Mouse (Mus musculus): ENCODE measurements around the gene BC024978. TPM values are rescaled to one million over a fixed set of nuclear protein-coding genes. Genes with fewer than 3 reads are reported as not detected.

Gene BC024978
- polyA plus RNA-seq (2012; ENCODE audit: insufficient read depth, insufficient read length, missing spikeins), result 5.6 and 8.2 TPM in 2 replicates

DNA sequence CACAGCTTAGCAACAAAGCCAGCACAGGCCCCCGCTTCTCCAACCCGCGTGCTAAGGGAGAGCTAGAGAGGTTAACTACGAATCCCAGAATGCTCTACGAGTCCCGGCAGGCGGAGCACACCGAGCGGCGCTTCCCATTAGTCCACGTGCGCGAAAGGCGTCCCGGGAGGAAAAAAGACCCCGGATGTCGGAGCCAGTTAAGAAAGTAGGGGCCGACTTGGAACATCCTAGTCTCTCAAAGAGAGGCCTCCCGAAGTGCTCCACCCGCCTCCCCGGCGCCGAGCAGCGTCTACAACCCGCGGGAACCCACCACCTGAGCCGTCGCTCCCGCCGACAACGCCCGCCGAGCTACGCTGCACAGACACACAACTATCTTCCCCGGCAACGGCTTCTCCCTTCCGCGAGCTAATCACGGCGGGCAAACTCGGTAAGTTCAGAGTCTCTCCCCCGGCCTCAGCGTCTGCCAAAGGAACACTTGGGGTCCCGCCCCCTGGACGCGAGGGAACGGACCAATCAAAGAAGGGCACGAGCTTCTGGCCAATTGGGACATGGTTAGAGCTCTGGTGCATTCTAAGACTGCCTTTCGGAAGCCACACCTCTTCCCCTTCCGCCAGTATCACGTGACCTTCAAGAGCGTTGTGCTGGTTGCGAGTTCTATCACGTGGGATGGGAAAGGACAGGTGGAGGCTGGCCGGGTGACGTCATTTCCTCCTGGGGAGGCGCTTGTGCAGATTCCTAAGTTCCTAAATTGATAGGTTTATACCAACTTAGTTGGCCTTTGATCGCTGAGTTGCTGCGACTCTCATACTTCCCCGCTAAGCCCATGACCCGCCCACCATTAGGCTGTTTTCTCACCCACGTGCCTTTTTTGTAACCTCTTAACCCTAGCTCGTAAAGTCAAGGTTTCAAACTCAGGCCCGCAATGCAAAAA, at the start of gene BC024978, which contains the start of gene Snrpa:
BC024978 (plus strand) TSS at position 101 of the 931 bp plus-strand sequence.
Snrpa (minus strand) TSS at position 591 of the 931 bp plus-strand sequence.
- Histone ChIP-seq H3K27ac (replicated peaks; ENCODE audit: low read depth, low read length) (peak within 1 kb of the TSS; percentile 94), H3K4me3 (ENCODE audit: insufficient read depth, low read depth, low read length) (peak within 1 kb of the TSS; percentile 85), H3K4me1 (ENCODE audit: control insufficient read depth, insufficient read depth, insufficient read length, low read length) (peaks cover 3% of the 10 kb centered on the region; the same call in 1 of the 2 replicates)

DNA sequence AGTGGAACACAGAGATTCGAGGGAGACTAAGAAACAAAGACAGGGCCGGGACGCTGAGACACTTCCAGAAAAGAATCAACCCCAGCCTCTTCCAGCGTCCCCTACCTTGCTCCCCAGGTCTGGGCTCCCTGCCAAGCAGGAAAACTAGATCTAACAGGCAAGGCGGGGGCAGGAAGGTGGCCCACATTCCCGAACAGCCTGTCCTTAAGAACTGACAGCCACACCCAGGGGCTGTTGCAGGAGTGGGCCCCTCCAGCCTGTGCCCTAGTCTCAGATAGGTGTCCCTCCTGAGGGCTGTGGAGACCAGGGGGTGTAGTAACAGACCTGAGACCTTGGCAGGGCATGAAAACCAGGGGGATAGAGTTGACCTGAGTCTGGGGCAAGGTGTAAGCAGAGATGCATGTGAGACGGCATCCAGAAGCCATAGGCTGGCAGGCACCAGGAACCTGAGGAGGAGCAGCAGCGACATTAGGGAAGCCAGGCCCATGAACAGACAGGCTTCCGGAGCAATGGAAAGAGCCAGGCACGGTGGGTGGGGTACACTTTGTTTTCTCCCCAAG, 42.3 kb upstream of the BC024978 start, which contains the start of gene Cyp2t4:
Cyp2t4 (plus strand) TSS at position 510 of the 560 bp plus-strand sequence.
- Histone ChIP-seq H3K27ac (replicated peaks; ENCODE audit: low read depth, low read length) (peak within 1 kb of the TSS; percentile 63), H3K4me3 (ENCODE audit: insufficient read depth, low read depth, low read length) (no peak within 1 kb of the TSS), H3K4me1 (ENCODE audit: control insufficient read depth, insufficient read depth, insufficient read length, low read length) (no peaks in the 10 kb centered on the region)

DNA sequence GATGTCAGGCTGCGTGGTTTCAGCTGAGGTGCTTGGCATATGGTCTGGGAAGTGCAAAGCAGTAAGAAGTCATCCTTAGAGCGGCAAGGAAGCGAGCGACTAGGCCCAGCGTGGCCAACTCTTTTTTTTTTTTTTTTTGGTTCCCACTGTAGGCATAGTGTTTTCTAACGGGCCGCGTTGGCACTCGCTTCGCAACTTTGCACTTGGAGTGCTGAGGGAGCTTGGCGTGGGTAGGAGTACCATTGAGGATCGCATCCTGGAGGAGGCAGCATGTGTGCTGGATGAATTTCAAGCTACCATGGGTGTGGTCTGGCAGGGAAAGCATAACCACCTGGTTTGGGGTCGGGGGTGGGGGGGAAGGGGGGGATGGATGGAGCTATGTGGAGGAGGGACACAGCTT, 39.6 kb upstream of the BC024978 start:
- Histone ChIP-seq H3K4me3 (ENCODE audit: insufficient read depth, low read depth, low read length) (no peak overlapping the region), H3K4me1 (ENCODE audit: control insufficient read depth, insufficient read depth, insufficient read length, low read length) (peaks cover 11% of the 10 kb centered on the region)

DNA sequence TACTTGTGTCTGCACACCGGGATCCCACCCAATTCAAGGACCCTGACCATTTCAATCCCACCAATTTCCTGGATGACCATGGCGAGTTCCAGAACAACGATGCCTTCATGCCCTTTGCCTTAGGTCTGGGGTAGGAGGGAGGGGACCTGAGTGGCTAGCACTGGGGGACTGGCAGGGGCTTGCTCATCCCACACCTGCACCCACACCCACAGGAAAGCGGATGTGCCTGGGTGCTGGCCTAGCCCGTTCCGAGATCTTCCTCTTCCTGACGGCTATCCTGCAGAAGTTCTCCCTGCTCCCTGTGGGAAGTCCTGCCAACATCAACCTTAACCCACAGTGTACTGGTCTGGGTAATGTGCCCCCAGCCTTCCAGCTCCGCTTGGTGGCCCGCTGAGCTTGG, 37.4 kb upstream of the BC024978 start:
- Histone ChIP-seq H3K27ac (replicated peaks; ENCODE audit: low read depth, low read length) (no peak overlapping the region), H3K4me1 (ENCODE audit: control insufficient read depth, insufficient read depth, insufficient read length, low read length) (peaks cover 21% of the 10 kb centered on the region), H3K4me3 (ENCODE audit: insufficient read depth, low read depth, low read length) (no peak overlapping the region)

More for the DNA sequence above, 39.6 kb upstream of the BC024978 start:
- no peak overlapping the region for H3K27ac ChIP-seq (replicated peaks; ENCODE audit: low read depth, low read length)

DNA sequence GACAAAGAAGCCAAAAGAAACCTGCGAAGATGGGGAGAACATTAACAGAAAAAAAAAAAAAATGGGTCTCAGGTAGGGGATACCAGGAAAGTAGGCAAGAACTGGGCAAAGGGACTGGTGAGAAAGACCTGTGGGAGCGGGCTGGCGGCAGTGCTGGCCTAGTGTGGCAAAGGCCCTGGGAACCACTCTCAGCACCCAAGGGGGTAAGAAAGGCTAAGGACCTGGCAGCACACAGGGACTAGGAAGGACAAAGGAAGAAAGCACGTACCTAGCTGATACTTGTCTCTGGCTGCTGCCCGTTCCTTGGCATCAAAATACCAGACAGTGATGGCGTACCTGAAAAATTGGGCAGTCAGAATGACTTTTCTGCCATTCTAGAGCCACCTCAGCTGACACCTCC, 36.3 kb upstream of the BC024978 start:
- Histone ChIP-seq H3K4me3 (ENCODE audit: insufficient read depth, low read depth, low read length) (no peak overlapping the region), H3K27ac (replicated peaks; ENCODE audit: low read depth, low read length) (no peak overlapping the region), H3K4me1 (ENCODE audit: control insufficient read depth, insufficient read depth, insufficient read length, low read length) (peaks cover 27% of the 10 kb centered on the region)

DNA sequence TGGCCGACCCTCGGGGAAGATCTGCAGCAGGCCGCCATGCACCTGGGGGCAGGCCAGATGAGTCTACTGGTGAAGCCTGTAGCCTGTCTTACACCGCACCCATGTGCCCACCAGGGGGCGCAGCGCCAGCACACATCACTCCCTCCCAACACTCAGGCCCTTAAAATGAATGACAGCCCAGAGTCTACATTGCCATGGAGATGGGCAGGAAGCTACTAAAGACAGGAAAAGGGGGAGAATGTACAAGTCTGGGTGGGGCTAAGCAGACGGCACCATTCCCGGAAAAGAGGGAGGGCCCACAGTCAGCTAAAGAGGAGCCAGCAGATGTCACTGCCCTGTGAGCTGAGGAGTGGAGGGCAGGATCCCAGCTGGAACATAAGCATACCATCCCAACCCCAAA, 35.7 kb upstream of the BC024978 start:
- H3K27ac ChIP-seq (replicated peaks; ENCODE audit: low read depth, low read length), result peak overlapping the region; percentile 51
- peaks cover 32% of the 10 kb centered on the region for H3K4me1 ChIP-seq (ENCODE audit: control insufficient read depth, insufficient read depth, insufficient read length, low read length)
- H3K4me3 ChIP-seq (ENCODE audit: insufficient read depth, low read depth, low read length), result no peak overlapping the region; the same call in 1 of the 2 replicates

DNA sequence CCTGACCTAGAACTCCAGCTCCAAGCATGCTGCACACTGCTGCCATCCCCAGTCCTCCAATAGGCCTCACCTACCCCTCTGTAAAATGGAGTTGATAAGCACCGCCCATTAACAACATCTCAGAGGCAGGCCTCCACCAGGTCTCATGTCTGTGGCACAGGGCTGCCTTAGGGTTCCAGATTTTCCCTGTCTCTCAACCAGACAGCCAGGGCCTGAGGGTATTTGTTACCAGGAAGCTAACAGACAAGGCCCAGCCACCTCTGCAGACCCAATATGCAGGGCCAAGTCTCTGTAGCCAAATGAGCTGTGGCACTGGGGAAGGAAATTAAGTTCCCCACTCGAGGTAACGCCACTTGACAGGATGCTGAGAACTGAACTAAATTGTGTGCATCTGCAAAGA, 34.7 kb upstream of the BC024978 start:
- Histone ChIP-seq H3K4me1 (ENCODE audit: control insufficient read depth, insufficient read depth, insufficient read length, low read length) (peaks cover 39% of the 10 kb centered on the region), H3K27ac (replicated peaks; ENCODE audit: low read depth, low read length) (0 out of 2 replicates have a peak overlapping the region, but pooled peaks have one; percentile 3), H3K4me3 (ENCODE audit: insufficient read depth, low read depth, low read length) (no peak overlapping the region)

DNA sequence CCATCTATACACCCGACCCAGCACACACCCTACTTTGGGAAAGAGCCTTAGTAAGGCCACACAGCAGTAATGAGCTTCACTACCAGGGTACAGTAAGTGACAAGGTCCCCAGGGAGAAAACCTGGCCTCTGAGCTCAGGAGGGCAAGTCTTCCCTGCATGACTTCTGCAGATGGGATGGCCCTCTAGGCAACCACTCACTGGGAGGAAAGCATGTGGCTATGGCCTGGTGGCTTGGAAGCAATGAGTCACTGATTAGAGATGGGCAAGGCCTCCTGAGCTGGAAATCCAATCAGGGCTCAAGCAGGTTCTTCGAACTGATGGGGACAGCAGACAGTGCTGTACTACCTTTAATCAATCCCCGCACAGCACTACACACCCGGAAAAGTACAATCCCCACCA, 33.8 kb upstream of the BC024978 start:
- Histone ChIP-seq H3K27ac (replicated peaks; ENCODE audit: low read depth, low read length) (no peak overlapping the region), H3K4me1 (ENCODE audit: control insufficient read depth, insufficient read depth, insufficient read length, low read length) (peaks cover 39% of the 10 kb centered on the region), H3K4me3 (ENCODE audit: insufficient read depth, low read depth, low read length) (no peak overlapping the region)

DNA sequence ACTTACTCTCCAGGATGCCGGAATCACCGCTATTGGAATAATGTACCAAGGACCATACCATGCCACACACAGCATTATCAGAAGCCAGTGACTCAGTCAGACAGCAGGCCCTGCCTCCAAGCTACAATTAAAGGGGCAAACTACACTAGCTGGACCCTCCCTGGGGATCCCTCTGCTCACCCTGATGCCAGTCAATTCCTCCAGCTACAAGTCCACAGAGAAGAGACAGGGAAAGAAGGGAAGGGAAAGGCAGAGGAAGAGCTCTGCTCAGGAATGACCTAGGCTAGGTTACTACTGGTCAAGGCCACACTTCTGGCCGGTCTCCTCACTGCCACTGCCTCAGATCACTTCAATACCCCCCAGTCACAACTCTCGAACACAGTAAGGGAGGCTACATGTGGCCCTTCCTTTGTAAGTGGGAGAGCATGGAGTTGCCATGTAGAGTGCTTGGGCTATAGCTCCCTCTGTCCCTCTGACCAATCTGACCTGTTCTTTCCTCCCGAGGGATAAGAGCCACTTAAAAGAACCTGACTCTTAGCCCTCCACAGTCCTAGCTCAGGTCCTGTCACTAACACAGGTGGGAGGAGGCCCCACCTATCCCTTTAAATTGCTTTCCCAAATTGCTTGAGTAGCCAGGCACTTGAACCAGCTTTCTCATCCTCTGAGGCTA, 32.7 kb upstream of the BC024978 start:
- Histone ChIP-seq H3K27ac (replicated peaks; ENCODE audit: low read depth, low read length) (0 out of 2 replicates have a peak overlapping the region, but pooled peaks have one; percentile 2), H3K4me3 (ENCODE audit: insufficient read depth, low read depth, low read length) (no peak overlapping the region), H3K4me1 (ENCODE audit: control insufficient read depth, insufficient read depth, insufficient read length, low read length) (peaks cover 39% of the 10 kb centered on the region)

DNA sequence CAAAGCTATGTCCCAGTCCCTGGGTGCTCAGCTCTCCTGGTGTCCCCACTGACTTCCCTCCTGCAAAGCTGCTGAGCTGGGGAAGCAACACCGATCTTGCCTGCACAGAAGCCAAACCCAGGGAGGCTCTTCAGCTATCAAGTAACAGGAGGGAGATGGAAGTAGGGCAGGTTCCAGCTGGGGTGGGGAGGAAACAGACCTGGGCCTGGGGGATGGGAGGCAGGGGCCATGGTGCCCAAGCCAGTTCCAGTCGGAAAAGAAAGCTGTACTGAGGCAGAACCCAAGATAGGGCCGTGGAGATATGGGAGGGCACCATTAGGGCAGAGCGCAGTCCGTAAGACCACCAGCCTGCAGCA, 32.2 kb upstream of the BC024978 start:
- Histone ChIP-seq H3K27ac (replicated peaks; ENCODE audit: low read depth, low read length) (no peak overlapping the region), H3K4me3 (ENCODE audit: insufficient read depth, low read depth, low read length) (no peak overlapping the region), H3K4me1 (ENCODE audit: control insufficient read depth, insufficient read depth, insufficient read length, low read length) (peaks cover 39% of the 10 kb centered on the region)

DNA sequence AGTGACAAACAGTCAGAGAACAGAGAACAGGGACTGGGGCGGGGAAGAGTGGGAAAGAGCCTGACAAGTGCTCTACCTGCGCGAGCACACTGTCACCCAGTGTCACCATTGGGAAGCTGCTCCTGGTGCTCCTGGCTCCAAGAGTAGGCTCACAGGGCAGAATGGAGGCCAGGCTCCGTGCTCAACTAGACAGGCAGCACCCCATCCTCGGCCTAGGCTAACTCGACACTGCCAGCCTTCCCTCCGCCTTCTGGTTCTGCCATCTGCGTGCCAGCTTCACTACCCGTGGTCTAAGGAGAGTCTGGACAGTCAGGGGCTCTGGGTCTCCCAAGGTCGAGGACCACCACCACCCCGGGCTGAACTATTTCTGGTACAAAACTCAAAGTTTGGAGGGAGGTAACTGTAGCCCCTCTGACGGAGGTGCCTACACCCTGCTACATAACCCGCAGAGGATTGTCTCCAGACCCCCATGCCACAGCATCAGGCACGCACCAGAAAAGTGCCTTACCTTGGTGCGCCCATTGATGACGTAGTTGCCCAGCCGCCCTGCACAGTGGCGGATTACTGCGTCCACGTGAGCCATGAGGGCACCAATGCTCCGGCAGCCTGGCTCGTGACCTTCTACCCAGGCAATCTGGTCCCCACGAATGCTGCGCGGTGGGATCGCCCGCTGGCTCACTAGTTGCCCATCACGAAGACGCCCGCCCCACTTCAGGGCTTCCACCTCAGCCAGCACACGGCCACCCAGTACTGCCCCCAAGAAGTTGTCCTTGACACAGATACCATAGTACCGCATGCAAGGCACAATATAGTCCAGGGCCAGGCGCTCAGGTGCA, 31.3 kb upstream of the BC024978 start:
- Histone ChIP-seq H3K27ac (replicated peaks; ENCODE audit: low read depth, low read length) (no peak overlapping the region), H3K4me1 (ENCODE audit: control insufficient read depth, insufficient read depth, insufficient read length, low read length) (peaks cover 39% of the 10 kb centered on the region), H3K4me3 (ENCODE audit: insufficient read depth, low read depth, low read length) (peak overlapping the region; percentile 89; the same call in 1 of the 2 replicates)

DNA sequence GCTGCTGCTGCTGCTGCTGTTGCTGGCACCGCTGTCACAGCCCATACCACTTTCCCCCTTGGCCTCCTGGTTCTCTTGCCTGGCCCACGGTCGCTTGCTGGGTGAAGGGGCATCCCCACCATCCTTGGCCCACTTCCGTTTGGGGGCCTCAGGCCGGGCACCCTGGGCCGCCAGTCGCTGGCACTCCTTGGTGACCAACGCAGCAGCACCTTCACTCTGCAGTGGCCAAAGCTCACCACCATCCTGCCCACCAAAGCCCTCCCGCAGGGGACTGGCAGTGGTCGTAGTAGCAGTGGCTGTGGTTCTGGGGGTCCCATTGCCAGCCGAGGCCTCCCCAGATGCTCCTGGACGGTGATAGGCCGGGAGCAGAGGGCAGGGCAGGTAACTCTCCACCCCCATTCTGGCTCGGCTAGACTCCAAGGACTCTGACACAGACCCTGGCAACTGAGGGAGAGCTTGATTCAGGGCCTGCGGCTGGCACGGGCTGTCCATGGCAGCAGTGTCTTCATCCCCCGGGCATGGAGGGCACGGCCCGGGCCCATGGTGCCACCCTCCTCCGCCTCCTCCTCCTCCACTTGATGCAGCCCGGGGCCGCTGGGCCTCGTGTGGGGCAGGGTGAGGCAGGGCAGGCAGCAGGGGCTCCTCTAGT, 30.4 kb upstream of the BC024978 start:
- Histone ChIP-seq H3K4me3 (ENCODE audit: insufficient read depth, low read depth, low read length) (peak overlapping the region; percentile 89), H3K4me1 (ENCODE audit: control insufficient read depth, insufficient read depth, insufficient read length, low read length) (peaks cover 36% of the 10 kb centered on the region), H3K27ac (replicated peaks; ENCODE audit: low read depth, low read length) (peak overlapping the region; percentile 96; the same call in 1 of the 2 replicates)

DNA sequence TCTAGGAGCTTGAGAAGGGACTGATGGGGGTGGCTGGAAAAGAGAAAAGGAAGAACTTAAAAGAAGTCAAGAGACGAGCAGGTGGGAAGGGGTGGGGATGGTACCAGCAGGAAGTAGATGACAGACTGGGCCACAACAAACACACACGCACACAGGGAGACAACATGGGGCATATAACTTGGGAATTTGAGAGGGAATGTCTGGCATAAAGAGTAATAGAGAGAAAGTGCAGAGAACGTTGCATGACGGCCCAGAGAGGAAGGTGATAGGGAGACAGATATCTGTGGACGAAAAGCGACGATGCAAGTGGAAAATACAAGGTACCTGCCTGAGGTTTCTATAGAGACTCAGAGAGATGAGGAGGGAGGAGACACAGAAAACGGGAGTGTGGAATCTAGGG, 29.9 kb upstream of the BC024978 start:
- H3K4me1 ChIP-seq (ENCODE audit: control insufficient read depth, insufficient read depth, insufficient read length, low read length), result peaks cover 30% of the 10 kb centered on the region
- peak overlapping the region; percentile 89 for H3K4me3 ChIP-seq (ENCODE audit: insufficient read depth, low read depth, low read length)
- peak overlapping the region; percentile 96 for H3K27ac ChIP-seq (replicated peaks; ENCODE audit: low read depth, low read length)

DNA sequence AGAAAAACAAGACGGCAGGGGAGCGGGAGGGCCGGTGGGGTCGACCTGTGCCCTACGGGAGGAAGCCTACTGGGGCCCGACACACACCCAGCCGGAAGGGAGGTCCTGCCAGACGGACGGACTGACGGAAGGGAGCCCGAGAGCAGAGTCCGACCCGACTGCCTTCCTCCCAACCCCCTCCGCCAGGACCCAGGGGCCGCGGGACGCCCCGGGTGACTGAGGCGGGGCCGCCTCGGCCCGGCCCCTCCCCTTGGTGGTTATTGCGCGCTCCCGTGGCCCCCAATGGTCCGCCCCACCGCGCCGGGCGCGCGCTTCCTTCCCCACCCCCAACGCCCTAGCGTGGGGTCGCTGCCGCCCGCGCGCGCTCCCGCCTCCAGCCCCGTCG, 29.4 kb upstream of the BC024978 start:
- Histone ChIP-seq H3K4me3 (ENCODE audit: insufficient read depth, low read depth, low read length) (peak overlapping the region; percentile 89), H3K4me1 (ENCODE audit: control insufficient read depth, insufficient read depth, insufficient read length, low read length) (peaks cover 26% of the 10 kb centered on the region), H3K27ac (replicated peaks; ENCODE audit: low read depth, low read length) (peak overlapping the region; percentile 96)
